Mouse (Mus musculus): ENCODE measurements at regions not wholly inside any gene's neighbourhood (a gene's known extent, or its start where the extent isn't known, plus 50 kb on each side); places are given as distances from the start of the nearest gene placed in this dataset.

DNA sequence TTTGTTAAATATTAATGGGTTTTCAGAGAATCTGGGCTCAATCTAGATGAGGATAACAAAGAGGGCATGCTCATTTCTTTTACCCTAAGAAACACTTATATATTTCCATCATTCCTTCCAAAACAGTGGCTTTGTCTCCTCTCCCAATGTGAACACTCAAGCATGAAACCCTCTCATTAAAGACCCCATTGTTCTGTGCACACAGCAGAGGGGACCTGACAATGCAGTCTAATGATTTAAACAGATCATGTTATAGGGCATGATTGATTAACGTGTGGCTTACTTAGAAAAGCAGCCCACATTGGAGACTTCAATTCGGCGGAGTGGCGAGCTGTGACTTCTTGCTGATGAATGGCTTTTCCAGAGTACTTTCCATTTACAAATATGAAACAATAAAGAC is 123.6 kb upstream of the Tgfbr2 start:
- no peaks in the 10 kb centered on the region for H3K36me3 ChIP-seq
- H3K4me3 ChIP-seq, result no peak overlapping the region
- no peak overlapping the region for H3K9ac ChIP-seq
- 90% methylated on average over 4 of the region's 4 CpGs for WGBS
- no peaks in the 10 kb centered on the region for H3K9me3 ChIP-seq (replicated peaks)
- peaks cover 7% of the 10 kb centered on the region for H3K4me1 ChIP-seq (replicated peaks)
- no peak overlapping the region for H3K4me2 ChIP-seq
- H3K27me3 ChIP-seq, result no peaks in the 10 kb centered on the region
- no peak for ATAC-seq (replicated peaks; ENCODE audit: insufficient number of reproducible peaks, insufficient read depth, low FRiP score, low read depth)
- no peak overlapping the region for H3K27ac ChIP-seq

DNA sequence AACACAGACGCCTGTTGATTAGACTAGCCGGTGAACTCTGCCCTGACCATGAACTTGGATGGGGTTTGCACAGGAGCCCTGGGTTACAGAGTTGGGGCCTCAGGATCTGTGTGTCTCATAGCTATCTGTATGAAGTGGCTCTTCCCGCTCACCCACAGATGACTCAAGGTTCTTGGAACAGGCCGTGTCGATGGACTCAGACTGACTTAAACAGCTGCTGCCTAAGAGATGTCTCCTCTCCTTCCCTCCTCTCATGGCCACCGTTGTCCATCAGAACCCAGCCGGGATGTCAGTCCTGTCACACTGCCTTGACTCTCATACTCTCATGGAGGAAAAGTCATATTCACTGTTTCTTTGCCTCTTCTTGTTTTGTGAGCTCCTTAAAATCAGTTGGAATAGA is 121.2 kb upstream of the Tgfbr2 start:
- H3K36me3 ChIP-seq, result no peaks in the 10 kb centered on the region
- WGBS, result 75% methylated on average over 7 of the region's 7 CpGs
- H3K9ac ChIP-seq, result no peak overlapping the region
- H3K4me3 ChIP-seq, result no peak overlapping the region
- no peaks in the 10 kb centered on the region for H3K9me3 ChIP-seq (replicated peaks)
- H3K4me1 ChIP-seq (replicated peaks), result peaks cover 13% of the 10 kb centered on the region
- H3K27ac ChIP-seq, result no peak overlapping the region
- ATAC-seq (replicated peaks; ENCODE audit: insufficient number of reproducible peaks, insufficient read depth, low FRiP score, low read depth), result no peak
- no peaks in the 10 kb centered on the region for H3K27me3 ChIP-seq
- no peak overlapping the region for H3K4me2 ChIP-seq

DNA sequence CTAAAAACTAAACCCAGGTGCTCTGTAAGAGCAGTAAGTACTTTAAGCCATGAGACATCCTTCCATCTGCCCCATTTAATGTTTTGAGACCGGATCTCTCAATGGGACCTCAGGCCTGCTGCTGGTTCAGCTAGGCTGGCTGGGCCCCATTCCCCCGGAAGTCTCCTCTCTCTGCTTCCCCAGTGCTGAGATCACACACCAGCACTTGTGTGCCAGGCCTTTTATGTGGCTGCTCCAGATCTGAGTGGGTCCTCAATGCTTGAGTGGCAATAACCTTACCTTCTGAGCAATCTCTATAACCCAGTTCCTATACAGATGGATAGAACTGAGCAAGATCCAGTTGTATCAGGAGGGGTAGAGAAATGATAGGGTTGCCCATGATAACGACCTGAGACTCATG is 118.9 kb upstream of the Tgfbr2 start:
- H3K36me3 ChIP-seq, result no peaks in the 10 kb centered on the region
- no peak; the same call in 1 of the 2 replicates for ATAC-seq (replicated peaks; ENCODE audit: insufficient number of reproducible peaks, insufficient read depth, low FRiP score, low read depth)
- no peaks in the 10 kb centered on the region for H3K27me3 ChIP-seq
- peaks cover 13% of the 10 kb centered on the region for H3K4me1 ChIP-seq (replicated peaks)
- no peak overlapping the region for H3K4me3 ChIP-seq
- no peak overlapping the region for H3K27ac ChIP-seq
- WGBS, result 55% methylated on average over 3 of the region's 3 CpGs
- no peaks in the 10 kb centered on the region for H3K9me3 ChIP-seq (replicated peaks)
- H3K4me2 ChIP-seq, result no peak overlapping the region
- no peak overlapping the region for H3K9ac ChIP-seq

DNA sequence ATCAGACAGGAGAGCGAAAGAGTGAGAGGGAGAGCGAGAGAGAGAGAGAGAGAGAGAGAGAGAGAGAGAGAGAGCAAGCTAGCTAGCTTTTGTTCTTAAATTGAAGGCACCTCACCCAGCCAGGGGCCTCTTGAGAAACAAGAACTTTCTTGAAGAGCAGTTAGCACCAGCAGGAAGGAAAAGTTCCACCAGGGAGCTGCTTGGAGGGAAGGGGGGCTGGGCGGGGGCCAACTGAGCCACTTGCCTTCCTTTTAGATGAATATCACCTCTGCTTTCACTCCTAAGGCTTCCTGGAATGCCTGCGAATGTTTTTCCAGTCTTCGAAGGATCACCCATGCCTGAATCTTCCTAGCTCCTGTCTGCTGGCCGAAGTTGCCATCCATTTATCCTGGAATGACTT is 118.0 kb upstream of the Tgfbr2 start:
- no peaks in the 10 kb centered on the region for H3K27me3 ChIP-seq
- no peaks in the 10 kb centered on the region for H3K9me3 ChIP-seq (replicated peaks)
- no peak overlapping the region for H3K9ac ChIP-seq
- H3K4me1 ChIP-seq (replicated peaks), result peaks cover 13% of the 10 kb centered on the region
- no peak overlapping the region for H3K4me2 ChIP-seq
- H3K27ac ChIP-seq, result peak overlapping the region; percentile 9; the same call in 1 of the 2 replicates
- WGBS, result 65% methylated on average over 6 of the region's 6 CpGs
- no peaks in the 10 kb centered on the region for H3K36me3 ChIP-seq
- H3K4me3 ChIP-seq, result no peak overlapping the region
- no peak for ATAC-seq (replicated peaks; ENCODE audit: insufficient number of reproducible peaks, insufficient read depth, low FRiP score, low read depth)

DNA sequence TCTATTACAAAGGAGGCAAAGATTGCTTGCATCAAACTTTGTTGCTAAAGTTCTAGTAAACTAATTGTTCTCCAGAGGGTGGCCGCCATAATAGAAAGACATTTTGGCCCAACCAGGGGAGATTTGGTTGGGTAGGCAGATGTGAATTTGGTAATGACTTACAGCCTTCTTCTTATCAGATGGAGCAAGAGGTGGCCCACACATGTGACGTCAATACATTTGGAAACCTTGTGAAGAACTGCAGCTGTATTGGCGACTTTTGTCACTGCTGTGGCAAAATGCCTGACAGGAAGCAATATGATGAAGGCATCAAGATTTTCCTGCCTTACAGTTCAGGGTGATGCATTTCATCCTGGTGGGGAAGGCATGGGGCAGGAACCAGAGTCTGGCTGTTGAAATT is 116.5 kb upstream of the Tgfbr2 start:
- ATAC-seq (replicated peaks; ENCODE audit: insufficient number of reproducible peaks, insufficient read depth, low FRiP score, low read depth), result no peak
- Histone ChIP-seq H3K4me2 (no peak overlapping the region), H3K4me3 (no peak overlapping the region), H3K27ac (no peak overlapping the region), H3K9ac (no peak overlapping the region), H3K9me3 (replicated peaks) (no peaks in the 10 kb centered on the region), H3K36me3 (no peaks in the 10 kb centered on the region), H3K4me1 (replicated peaks) (peaks cover 13% of the 10 kb centered on the region), H3K27me3 (no peaks in the 10 kb centered on the region)
- 80% methylated on average over 3 of the region's 3 CpGs for WGBS

DNA sequence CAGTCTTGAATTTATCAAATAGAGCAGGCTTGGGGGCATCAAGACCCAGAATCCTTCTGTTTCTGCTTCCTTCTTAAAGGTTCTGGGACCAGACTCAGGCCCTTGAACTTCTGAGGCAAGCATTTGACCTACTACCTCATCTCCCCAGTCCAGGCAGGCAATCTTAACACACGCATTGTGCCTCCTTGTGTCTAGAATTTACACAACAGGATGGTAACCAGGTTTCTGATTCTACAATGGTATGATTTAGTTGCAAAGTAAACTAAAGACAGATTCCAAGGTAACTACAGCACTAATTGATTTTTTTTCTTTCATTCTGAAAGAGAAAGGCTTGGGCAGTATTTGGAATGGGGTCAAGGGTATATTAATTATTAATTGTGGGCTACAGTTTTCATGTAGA is 115.7 kb upstream of the Tgfbr2 start:
- WGBS, result 83% methylated on average over 1 of the region's 1 CpGs
- no peak for ATAC-seq (replicated peaks; ENCODE audit: insufficient number of reproducible peaks, insufficient read depth, low FRiP score, low read depth)

DNA sequence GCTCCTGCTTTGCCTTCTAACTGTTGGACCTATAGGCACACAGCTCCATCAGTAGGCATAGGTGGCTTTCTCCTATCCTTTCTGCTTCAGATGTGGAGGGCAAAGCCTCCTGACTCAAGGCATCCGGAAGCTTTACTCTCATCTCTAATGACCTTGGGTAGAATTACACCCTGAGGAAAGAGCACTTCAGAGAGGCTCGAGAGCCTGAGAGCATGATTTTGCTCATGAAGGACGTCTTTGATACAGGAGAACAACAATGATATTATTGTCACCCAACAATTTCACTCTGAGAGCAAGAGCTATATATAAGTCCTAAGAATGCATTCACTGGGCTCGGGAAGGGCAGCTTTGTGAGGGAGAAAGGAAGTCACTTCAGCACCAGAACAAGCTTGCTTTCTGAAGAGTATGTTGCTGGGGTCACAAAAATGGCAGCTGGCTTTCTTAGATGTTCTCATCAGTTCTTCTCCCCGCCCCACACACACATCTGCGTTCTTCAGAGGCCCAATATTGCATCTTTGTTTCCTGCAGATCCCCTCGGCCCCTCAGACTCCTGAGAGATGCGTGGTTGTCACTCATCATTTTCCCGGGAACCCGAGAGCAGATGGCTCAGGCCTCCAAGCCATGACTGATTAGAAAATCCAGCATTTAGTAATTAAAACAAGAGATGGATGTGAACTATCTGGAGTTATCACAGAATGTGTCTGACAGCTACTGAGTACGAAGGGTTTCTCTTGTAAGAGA is 110.7 kb upstream of the Tgfbr2 start:
- no peak overlapping the region for H3K4me2 ChIP-seq
- no peak overlapping the region for H3K9ac ChIP-seq
- 50% methylated on average over 11 of the region's 11 CpGs for WGBS
- no peak overlapping the region for H3K4me3 ChIP-seq
- no peaks in the 10 kb centered on the region for H3K9me3 ChIP-seq (replicated peaks)
- H3K27ac ChIP-seq, result peak overlapping the region; percentile 66
- no peaks in the 10 kb centered on the region for H3K36me3 ChIP-seq
- no peaks in the 10 kb centered on the region for H3K27me3 ChIP-seq
- no peak; the same call in 1 of the 2 replicates for ATAC-seq (replicated peaks; ENCODE audit: insufficient number of reproducible peaks, insufficient read depth, low FRiP score, low read depth)
- H3K4me1 ChIP-seq (replicated peaks), result peaks cover 16% of the 10 kb centered on the region

More for the DNA sequence above, 115.7 kb upstream of the Tgfbr2 start:
- no peak overlapping the region for H3K4me2 ChIP-seq
- peaks cover 16% of the 10 kb centered on the region for H3K4me1 ChIP-seq (replicated peaks)
- H3K9ac ChIP-seq, result no peak overlapping the region
- no peaks in the 10 kb centered on the region for H3K36me3 ChIP-seq
- no peak overlapping the region for H3K4me3 ChIP-seq
- no peaks in the 10 kb centered on the region for H3K27me3 ChIP-seq
- no peak overlapping the region for H3K27ac ChIP-seq
- H3K9me3 ChIP-seq (replicated peaks), result no peaks in the 10 kb centered on the region

DNA sequence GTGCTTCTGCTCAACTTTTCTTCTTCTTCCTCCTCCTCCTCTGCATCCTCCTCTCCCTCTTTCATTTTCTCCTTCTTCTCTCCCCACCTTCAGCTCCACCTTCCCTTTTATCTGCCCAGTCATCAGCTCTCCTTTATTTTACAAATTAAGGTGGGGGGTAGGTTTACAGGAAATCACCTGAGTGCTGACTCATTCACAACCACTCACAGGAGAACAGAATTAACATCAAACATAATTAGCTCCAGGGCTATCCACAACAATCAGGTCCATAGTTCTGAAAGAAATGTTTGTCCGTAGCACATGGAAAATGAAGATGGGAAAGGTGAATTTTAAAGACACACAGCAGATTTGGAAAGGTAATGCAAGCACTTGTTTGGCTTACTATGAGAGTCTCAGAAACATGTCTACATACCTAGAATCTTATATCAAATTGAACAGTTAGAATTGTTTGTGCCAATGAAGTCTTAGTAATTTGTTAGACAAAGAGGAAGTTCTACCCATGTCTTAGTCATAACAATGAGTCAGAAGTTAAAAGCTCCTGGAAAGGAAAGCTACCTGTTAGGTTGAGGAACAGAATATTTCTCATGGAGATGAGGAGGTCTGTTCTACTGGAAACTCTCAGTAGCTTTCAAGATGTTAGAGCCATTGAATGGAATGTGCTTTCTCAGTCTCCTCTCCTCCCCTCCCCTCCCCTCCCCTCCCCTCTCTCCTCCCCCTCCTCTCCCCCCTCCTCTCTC is 108.8 kb upstream of the Tgfbr2 start:
- H3K27ac ChIP-seq, result no peak overlapping the region
- H3K9ac ChIP-seq, result no peak overlapping the region
- no peaks in the 10 kb centered on the region for H3K27me3 ChIP-seq
- H3K4me3 ChIP-seq, result no peak overlapping the region
- no peak for ATAC-seq (replicated peaks; ENCODE audit: insufficient number of reproducible peaks, insufficient read depth, low FRiP score, low read depth)
- no peaks in the 10 kb centered on the region for H3K36me3 ChIP-seq
- H3K4me1 ChIP-seq (replicated peaks), result peaks cover 16% of the 10 kb centered on the region
- no peak overlapping the region for H3K4me2 ChIP-seq
- 93% methylated on average over 1 of the region's 1 CpGs for WGBS
- H3K9me3 ChIP-seq (replicated peaks), result no peaks in the 10 kb centered on the region

DNA sequence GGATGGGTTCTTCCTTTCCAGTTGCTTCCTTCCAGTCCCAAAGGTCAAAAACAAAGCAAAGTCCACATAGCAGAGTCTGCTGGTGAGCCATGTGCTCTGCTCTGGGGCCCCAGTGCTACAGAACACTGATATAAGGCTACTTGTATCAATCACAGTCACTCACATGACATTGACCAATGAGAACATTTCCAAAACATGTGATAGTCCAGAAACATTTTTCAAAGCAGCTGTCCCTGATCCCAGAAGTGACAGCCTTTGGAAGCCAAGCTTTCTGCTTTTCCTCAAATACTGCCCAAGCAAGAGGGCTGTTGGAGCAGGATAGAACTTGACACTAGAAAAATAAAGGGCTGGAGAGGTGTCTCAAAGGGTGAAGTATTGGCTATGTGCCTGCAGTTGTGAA is 106.5 kb upstream of the Tgfbr2 start:
- Histone ChIP-seq H3K9me3 (replicated peaks) (no peaks in the 10 kb centered on the region), H3K36me3 (no peaks in the 10 kb centered on the region), H3K4me1 (replicated peaks) (peaks cover 16% of the 10 kb centered on the region), H3K9ac (no peak overlapping the region), H3K27me3 (no peaks in the 10 kb centered on the region), H3K27ac (peak overlapping the region; percentile 26), H3K4me3 (no peak overlapping the region), H3K4me2 (no peak overlapping the region)
- ATAC-seq (replicated peaks; ENCODE audit: insufficient number of reproducible peaks, insufficient read depth, low FRiP score, low read depth), result peak; percentile 70

DNA sequence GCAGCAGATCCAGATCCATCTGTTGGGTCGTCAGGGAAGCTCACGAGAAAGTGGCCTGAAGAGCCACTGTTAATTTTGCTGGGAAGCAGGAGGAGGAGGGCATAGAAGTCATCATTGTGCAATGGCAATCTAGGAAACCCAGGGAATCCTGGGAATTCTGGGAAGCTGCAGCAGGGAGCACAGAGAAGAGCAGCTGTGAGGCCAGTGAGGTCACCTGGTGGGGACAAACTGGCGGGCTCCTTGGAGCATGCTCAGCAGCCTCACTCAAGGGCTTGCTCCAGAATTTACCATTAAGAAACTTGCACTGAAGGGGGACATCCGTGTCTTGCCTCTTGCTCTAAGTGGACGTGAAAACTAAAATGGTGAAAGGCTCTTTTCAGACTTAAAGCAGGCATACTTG is 105.0 kb upstream of the Tgfbr2 start:
- 85% methylated on average over 5 of the region's 5 CpGs for WGBS
- H3K27ac ChIP-seq, result no peak overlapping the region
- no peak overlapping the region for H3K4me3 ChIP-seq
- no peak overlapping the region for H3K4me2 ChIP-seq
- peaks cover 8% of the 10 kb centered on the region for H3K4me1 ChIP-seq (replicated peaks)
- ATAC-seq (replicated peaks; ENCODE audit: insufficient number of reproducible peaks, insufficient read depth, low FRiP score, low read depth), result no peak
- H3K9ac ChIP-seq, result no peak overlapping the region
- H3K27me3 ChIP-seq, result no peaks in the 10 kb centered on the region
- H3K9me3 ChIP-seq (replicated peaks), result no peaks in the 10 kb centered on the region
- no peaks in the 10 kb centered on the region for H3K36me3 ChIP-seq

DNA sequence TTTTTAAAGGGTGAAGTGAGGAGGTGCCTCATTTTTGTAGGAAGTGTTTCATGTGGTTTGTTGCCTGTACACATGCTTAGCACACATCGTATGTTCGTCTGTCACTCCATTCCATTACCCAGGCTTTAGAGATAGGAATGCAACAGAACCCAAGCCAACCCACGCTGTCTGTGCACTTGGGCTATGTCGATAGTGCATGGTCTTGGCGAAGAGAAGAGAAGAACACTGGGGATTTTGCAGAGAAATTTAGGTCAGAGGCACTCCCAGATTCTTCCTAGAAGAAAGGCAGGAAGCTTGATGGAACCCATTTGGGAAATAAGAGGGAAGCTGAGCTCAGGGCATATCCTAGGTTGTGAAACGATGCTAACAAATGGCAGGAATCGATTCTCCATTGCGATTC is 103.7 kb upstream of the Tgfbr2 start:
- Histone ChIP-seq H3K9ac (no peak overlapping the region), H3K4me1 (replicated peaks) (peaks cover 8% of the 10 kb centered on the region), H3K4me3 (no peak overlapping the region), H3K9me3 (replicated peaks) (no peaks in the 10 kb centered on the region), H3K27me3 (no peaks in the 10 kb centered on the region), H3K27ac (no peak overlapping the region), H3K36me3 (no peaks in the 10 kb centered on the region), H3K4me2 (no peak overlapping the region)
- no peak for ATAC-seq (replicated peaks; ENCODE audit: insufficient number of reproducible peaks, insufficient read depth, low FRiP score, low read depth)
- WGBS, result 79% methylated on average over 8 of the region's 8 CpGs

DNA sequence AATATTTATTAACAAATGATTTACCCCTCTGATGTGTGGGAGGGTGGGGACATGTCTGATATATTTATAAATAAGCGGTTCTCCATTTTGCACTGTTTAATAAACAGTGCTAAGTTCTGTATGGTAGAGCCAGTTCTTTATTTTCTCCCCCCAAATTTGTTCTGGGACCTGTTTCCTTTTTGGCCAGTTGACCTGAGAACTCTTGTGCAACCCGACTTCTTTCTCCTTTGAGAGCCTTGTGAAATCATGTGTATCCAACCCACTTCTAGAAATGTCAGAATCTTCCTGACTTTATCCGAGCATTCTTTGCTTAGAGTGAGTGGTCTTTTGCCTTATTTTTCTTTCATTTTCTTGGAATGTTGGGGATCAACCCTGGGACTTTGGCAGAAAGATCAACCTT is 102.6 kb upstream of the Tgfbr2 start:
- Histone ChIP-seq H3K4me2 (no peak overlapping the region), H3K27ac (no peak overlapping the region), H3K4me3 (no peak overlapping the region), H3K27me3 (no peaks in the 10 kb centered on the region), H3K9me3 (replicated peaks) (no peaks in the 10 kb centered on the region), H3K36me3 (no peaks in the 10 kb centered on the region), H3K9ac (no peak overlapping the region), H3K4me1 (replicated peaks) (peaks cover 8% of the 10 kb centered on the region)
- WGBS, result 82% methylated on average over 3 of the region's 3 CpGs
- no peak for ATAC-seq (replicated peaks; ENCODE audit: insufficient number of reproducible peaks, insufficient read depth, low FRiP score, low read depth)
